Mouse (Mus musculus) neural tube, postnatal 0 days (tissue): ENCODE results near the gene Gm8257. TPM values are rescaled to one million over a fixed set of nuclear protein-coding genes. Genes with fewer than 3 reads are reported as not detected.

Experiments used
- polyA plus RNA-seq: library from polyadenylated mRNA; unstranded; fragments of >200 nt; fragmentation: Nextera tagmentation; extraction: Ambion mirVana; gene quantifications from 2 replicates; pipeline ENCODE4 v1.2.1, GENCODE M21; 2015

The Gm8257 gene
- polyA plus RNA-seq: not detected in 2 replicates

DNA sequence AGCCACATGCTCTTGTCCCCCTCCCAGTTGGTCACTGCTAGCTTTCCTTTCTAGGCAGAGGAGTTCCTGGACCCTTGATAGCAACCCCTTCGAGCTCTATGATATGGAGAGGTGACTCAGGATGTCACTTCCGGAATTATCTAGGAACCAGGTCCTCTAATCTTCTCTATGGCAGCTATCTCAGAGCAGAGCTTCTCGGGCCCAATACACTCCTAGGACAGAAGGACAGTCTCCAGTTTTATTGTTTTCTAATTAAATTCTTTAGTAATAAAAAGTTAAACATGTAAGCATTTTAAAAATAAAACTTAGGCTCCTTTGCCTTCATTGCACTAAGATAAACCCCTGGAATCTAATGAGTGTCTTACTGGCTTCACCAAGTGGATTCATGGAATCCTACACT is at the start of gene Gm8257:
TSS of gene Gm8257 (minus strand) at position 101 of the 400 bp plus-strand sequence.

DNA sequence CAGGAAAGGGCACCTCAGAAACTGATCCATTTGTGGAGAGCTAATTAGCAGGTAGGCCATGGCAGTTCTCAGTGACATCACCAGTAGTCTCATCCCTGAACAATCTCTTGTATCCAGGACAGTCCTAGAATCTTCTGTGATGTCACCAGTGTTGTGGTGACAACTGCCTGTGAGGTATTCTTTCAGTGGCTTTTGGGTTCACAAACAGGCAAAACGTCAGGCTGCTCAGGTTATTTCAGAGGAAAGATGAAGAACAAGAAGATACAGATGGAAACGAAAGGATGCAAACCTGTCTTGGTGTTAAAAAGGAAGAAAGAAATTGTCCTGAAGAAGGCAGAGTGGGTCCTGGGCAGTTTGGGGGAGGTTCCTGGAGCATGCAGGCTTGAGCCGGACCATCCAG is 44.0 kb upstream of the Gm8257 start, which contains the start of gene Gm8267:
TSS of gene Gm8267 (minus strand) at position 101 of the 400 bp plus-strand sequence.

DNA sequence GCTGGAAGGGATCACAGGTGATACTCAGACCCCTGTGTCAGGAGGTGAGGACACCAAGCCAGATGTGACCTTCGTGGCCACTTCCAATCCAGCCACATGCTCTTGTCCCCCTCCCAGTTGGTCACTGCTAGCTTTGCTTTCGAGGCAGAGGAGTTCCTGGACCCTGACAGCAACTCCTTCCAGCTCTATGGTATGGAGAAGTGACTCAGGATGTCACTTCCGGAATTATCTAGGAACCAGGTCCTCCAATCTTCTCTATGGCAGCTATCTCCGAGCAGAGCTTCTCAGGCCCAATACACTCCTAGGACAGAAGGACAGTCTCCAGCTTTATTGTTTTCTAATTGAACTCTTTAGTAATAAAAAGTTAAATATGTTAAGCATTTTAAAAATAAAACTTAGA is 78.5 kb downstream of the Gm8257 start, which contains the start of gene Gm5624:
TSS of gene Gm5624 (minus strand) at position 202 of the 400 bp plus-strand sequence.

Other genes starting within 250 kb of the Gm8257 start
- not detected in 2 replicates for gene BC061237, start 214.0 kb downstream of the Gm8257 start, polyA plus RNA-seq
- not detected in 2 replicates for gene Gm17093, start 188.2 kb downstream of the Gm8257 start, polyA plus RNA-seq
- gene Gm8247, start 123.3 kb downstream of the Gm8257 start, polyA plus RNA-seq: not detected in 2 replicates
- 0.23 TPM in 1 of 2 replicates, not detected in the other for gene Gm5624, start 78.5 kb downstream of the Gm8257 start, polyA plus RNA-seq
- gene Gm8267, start 43.9 kb upstream of the Gm8257 start, polyA plus RNA-seq: not detected in 2 replicates
- 1.1 and 1.3 TPM in 2 replicates for gene Ptgdr, start 152.9 kb upstream of the Gm8257 start, polyA plus RNA-seq